Mouse (Mus musculus): ENCODE measurements around the gene Iqcd.

DNA sequence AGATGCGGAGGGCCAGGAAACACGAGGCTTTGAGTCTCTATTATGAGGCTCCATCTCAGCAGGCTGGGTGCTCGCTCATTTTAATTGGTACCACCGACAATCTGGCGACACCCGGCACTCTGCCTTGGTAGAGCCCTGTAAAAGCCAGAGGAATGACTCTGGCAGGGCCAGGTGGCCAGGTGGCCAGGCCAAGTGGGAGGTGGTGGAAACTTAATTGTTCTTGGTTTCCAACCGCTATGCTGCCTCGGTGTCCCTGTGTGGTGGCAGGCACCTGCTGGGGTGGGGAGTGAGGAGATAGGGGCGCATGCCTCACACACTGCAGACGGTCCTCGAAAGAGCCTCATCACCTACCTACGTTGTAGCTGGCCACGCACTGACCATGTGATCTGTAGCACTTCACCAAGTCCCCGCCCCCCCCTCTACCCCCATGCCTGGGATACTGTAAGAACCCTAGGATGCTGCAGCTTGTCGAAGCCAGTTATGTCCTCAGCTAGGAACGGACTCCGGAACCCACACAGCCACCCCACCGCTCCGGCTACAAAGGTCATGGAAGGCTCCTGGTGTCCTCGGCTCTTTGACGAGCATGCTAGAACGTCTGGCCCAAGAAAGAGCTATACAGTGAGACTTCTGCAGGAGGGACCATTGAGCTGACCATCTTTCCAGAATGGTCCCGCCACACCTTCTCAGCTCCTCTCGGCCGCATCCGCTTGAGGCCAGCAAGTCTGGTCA, 8.8 kb upstream of the Iqcd start:
- no peak for TF ChIP-seq CTCF (IDR thresholded peaks at IDR 0.05; ENCODE audit: borderline replicate concordance, insufficient read depth, low read length)
- no peak for TF ChIP-seq POLR2A (IDR thresholded peaks at IDR 0.05; ENCODE audit: low read depth, low read length)

Data from embryonic fibroblast, embryonic 13.5 days (primary cell).